Mouse (Mus musculus): ENCODE data around the gene Gse1.

GRCm38 (mm10) chr8:120181274-120181673 is 47.0 kb upstream of the Gse1 start:
- TF ChIP-seq POLR2A (IDR thresholded peaks at IDR 0.05; ENCODE audit: borderline replicate concordance, extremely low read depth, insufficient read depth, insufficient read length, poor library complexity, severe bottlenecking) (no peak), CTCF (IDR thresholded peaks at IDR 0.05; ENCODE audit: borderline replicate concordance, extremely low read depth, insufficient read depth, insufficient read length) (no peak)

All from brain, embryonic 14.5 days (tissue).